Mouse (Mus musculus): Measurements from ENCODE around the gene Acap3. TPM values are rescaled to one million over a fixed set of nuclear protein-coding genes. Genes with fewer than 3 reads are reported as not detected.

Gene Acap3
- polyA plus RNA-seq, 1 experiment from 2014 or later, result 21.6 TPM

DNA sequence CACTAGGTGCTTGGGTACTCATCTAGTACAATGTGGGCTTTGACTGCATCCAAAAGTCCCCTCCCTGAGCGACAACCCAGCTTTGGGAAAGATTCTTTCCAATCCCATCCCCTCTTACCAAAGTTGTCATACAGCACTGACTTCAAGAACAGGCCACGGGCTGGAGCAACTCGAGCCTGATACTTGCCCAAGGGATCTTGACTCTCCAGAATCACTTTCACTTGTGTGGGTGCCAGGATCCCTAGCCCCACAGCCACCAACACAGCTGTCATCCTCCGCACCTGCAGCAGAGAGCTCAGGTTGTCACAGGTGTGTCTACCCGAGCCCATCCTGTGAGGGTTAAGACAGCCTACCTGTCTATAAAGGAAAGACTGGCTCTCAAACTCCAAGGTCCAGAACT is 2.3 kb upstream of the Acap3 start:
- WGBS, result 77% methylated on average over 5 of the region's 5 CpGs

DNA sequence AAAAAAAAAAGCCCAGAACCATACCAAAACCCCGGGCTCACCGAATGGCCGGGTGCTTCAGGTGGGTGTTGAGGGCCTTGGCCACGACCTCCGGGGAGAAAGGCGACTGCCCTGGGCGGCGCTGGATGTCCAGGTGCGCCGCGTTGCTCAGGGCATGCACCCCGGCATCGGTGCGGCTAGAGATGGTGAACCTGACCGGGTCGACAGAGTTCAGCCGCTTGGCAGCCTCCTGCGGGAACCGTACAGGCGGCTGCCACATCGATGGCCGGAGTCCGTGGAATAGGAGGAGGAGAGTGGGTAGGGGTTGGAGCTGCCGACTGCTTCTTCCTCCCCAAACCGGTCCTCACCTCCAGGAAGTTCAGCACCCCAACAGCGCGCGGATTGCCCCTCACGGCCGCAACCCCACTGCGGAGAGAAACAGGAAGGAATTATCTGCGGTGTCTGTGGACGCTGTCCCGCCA is 581 bp upstream of the Acap3 start:
- Histone ChIP-seq H3K27ac (peak overlapping the region; percentile 95), H3K9ac (peak overlapping the region; percentile 85), H3K4me2 (peak overlapping the region; percentile 94), H3K36me3 (peaks cover 41% of the 10 kb centered on the region), H3K4me3 (peak overlapping the region; percentile 77), H3K9me3 (no peaks in the 10 kb centered on the region), H3K4me1 (peaks cover 48% of the 10 kb centered on the region), H3K27me3 (no peaks in the 10 kb centered on the region)
- ATAC-seq (ENCODE audit: insufficient number of reproducible peaks, insufficient read depth, low FRiP score, low TSS enrichment, low read depth), result no peak
- under 1% methylated on average over 34 of the region's 34 CpGs for WGBS

More for the DNA sequence above, 2.3 kb upstream of the Acap3 start:
- Histone ChIP-seq H3K27me3 (no peaks in the 10 kb centered on the region), H3K9ac (no peak overlapping the region), H3K4me3 (no peak overlapping the region), H3K9me3 (no peaks in the 10 kb centered on the region), H3K27ac (no peak overlapping the region), H3K4me1 (peaks cover 34% of the 10 kb centered on the region), H3K36me3 (peaks cover 54% of the 10 kb centered on the region), H3K4me2 (no peak overlapping the region)
- ATAC-seq (ENCODE audit: insufficient number of reproducible peaks, insufficient read depth, low FRiP score, low TSS enrichment, low read depth), result no peak

DNA sequence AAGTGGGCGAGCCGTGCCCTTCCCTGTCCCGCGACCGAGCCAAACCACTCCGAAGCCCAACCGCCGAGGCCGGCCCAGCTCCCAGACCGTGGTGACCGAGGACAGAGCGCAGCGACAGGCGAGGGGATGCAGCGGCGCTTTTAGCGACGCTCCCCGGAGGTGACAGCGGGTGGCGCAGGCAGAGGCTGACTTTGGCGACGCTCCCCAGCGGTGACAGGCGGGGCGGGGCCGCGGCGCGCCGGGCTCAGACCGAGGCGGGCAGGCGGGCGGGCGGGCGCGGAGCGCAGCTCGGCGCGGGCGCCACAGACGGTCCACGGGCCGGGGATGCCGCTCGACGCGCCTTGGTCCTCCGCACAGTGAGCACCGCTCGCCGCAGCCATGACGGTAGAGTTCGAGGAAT is 395 bp downstream of the Acap3 start:
- Histone ChIP-seq H3K4me3 (peak overlapping the region; percentile 77), H3K9ac (peak overlapping the region; percentile 85), H3K4me2 (peak overlapping the region; percentile 94), H3K4me1 (peaks cover 48% of the 10 kb centered on the region), H3K9me3 (no peaks in the 10 kb centered on the region), H3K27me3 (no peaks in the 10 kb centered on the region), H3K27ac (peak overlapping the region; percentile 95), H3K36me3 (peaks cover 41% of the 10 kb centered on the region)
- under 1% methylated on average over 36 of the region's 56 CpGs for WGBS
- ATAC-seq (ENCODE audit: insufficient number of reproducible peaks, insufficient read depth, low FRiP score, low TSS enrichment, low read depth), result peak; percentile 88

DNA sequence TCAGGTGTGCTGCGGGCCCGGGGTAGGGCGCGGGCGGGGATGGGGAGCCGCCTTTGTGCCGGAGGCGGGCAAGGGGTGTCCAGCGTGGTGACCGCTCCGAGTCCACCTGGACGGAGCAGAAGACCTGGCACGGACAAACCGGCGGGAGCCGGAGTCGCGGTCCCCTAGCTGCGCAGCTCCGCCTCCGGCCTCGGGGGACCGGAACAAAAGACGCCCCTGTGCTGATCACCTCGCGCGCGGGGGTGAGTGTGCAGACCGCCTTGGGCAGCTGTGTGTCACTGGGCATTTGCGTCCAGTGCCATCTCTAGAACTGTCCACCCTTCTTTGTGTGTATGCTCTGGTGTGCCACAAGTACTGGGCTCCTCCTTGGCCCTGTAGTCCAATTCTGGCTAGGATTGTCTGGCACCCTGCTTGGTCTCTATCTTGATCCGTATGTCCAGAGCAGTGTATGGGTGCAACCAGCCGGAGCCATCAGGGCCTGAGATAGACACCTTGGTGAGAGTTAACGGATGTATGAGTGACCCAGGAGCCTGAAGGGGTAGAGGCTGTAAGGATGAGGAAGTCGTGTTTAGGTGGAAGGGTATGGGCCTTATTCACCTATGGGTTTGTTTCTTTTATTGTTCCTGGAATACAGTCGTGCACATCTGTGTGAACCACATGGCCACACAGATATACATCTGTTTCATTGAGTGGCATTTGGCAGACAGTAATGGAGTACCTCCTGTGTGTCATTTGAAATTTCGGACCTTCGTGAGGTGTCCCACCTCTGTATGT is 1.0 kb downstream of the Acap3 start:
- Histone ChIP-seq H3K9ac (peak overlapping the region; percentile 85), H3K27ac (peak overlapping the region; percentile 95), H3K4me3 (peak overlapping the region; percentile 77), H3K36me3 (peaks cover 37% of the 10 kb centered on the region), H3K9me3 (no peaks in the 10 kb centered on the region), H3K4me1 (peaks cover 48% of the 10 kb centered on the region), H3K27me3 (no peaks in the 10 kb centered on the region), H3K4me2 (peak overlapping the region; percentile 94)
- 4% methylated on average over 37 of the region's 37 CpGs for WGBS
- peak; percentile 33 for ATAC-seq (ENCODE audit: insufficient number of reproducible peaks, insufficient read depth, low FRiP score, low TSS enrichment, low read depth)

DNA sequence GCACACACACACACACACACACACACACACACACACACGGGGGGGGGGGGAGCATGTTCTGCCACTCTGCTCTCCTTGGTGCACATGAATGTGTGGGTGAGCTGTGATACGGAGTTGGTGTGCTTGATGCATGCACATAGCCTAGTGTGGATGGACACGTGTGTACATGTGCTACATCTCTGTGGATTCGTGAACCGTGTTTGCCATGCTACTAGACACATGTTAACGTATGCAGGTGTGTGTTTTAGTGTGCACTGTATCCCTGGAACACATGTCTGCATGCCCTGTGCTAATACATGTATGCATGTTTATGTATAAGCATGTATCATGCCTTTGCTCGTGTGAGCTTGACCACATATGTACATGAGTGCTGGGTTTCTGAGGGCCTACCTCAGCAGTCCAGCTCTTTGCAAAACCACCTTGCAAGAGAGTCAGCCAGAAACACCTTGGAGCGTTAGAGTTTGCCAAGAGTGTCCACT is 1.6 kb downstream of the Acap3 start:
- WGBS, result 81% methylated on average over 7 of the region's 8 CpGs
- H3K27ac ChIP-seq, result no peak overlapping the region

DNA sequence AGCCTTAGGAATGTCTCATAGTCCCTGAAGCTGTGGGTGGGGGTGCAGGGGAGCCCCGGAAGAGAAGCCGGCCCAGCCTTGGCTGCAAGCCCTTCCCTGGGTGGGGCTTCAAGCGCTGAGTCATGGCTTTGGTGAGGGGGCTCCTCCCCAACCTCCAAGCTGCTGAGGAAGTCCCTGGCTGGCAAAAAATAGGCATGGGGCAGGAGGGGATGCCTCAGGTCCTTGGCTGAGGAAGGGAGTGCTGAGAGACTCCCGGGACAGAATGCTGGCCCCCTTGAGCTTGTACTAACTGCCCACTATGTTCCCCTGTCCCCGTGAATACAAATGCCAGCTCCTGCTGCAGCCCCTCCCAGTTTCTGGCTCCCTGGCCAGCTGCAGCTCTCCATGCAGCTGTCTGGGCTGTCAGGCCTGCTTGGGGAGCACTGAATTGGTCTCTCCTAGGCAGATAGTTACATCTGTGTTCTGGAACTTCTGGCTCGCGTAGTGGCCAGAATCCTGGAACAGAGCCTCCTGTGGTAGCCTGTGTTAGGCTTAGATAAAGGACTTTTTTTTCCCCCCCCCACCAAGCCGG is 2.8 kb downstream of the Acap3 start:
- Histone ChIP-seq H3K27ac (no peak overlapping the region), H3K9me3 (no peaks in the 10 kb centered on the region), H3K27me3 (no peaks in the 10 kb centered on the region), H3K4me3 (0 out of 2 replicates have a peak overlapping the region, but pooled peaks have one; percentile 12), H3K9ac (peak overlapping the region; percentile 85), H3K4me2 (peak overlapping the region; percentile 94), H3K4me1 (peaks cover 47% of the 10 kb centered on the region), H3K36me3 (peaks cover 33% of the 10 kb centered on the region)
- no peak for ATAC-seq (ENCODE audit: insufficient number of reproducible peaks, insufficient read depth, low FRiP score, low TSS enrichment, low read depth)
- 28% methylated on average over 8 of the region's 8 CpGs for WGBS

More for the DNA sequence above, 1.6 kb downstream of the Acap3 start:
- no peak for ATAC-seq (ENCODE audit: insufficient number of reproducible peaks, insufficient read depth, low FRiP score, low TSS enrichment, low read depth)
- Histone ChIP-seq H3K9me3 (no peaks in the 10 kb centered on the region), H3K36me3 (peaks cover 35% of the 10 kb centered on the region), H3K4me3 (peak overlapping the region; percentile 77), H3K9ac (peak overlapping the region; percentile 85), H3K4me2 (peak overlapping the region; percentile 94), H3K27me3 (no peaks in the 10 kb centered on the region), H3K4me1 (peaks cover 48% of the 10 kb centered on the region)

DNA sequence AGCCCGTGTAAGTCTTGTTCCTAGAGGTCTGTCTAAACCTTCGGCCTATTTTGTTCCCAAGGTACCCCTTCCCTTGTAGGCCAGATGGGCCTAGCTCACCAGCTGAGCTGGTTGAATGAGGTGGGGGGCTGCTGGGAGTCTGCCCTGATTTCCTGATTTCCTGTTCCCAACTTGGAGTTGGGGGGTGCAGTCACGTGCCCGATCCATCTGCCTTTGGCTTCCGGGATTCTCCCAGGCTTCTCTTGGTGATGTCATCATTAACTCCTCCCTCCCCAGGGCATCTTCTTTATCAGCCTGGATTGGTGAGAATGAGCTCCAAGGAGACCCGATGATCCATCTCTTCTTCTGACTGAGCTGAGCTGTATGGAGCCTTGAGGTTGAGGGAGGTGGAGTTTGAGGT is 3.6 kb downstream of the Acap3 start:
- WGBS, result 38% methylated on average over 6 of the region's 6 CpGs
- peaks cover 40% of the 10 kb centered on the region for H3K4me1 ChIP-seq
- H3K4me2 ChIP-seq, result peak overlapping the region; percentile 94
- ATAC-seq (ENCODE audit: insufficient number of reproducible peaks, insufficient read depth, low FRiP score, low TSS enrichment, low read depth), result no peak
- H3K9ac ChIP-seq, result peak overlapping the region; percentile 85
- H3K4me3 ChIP-seq, result 0 out of 2 replicates have a peak overlapping the region, but pooled peaks have one; percentile 12
- peaks cover 35% of the 10 kb centered on the region for H3K36me3 ChIP-seq
- H3K9me3 ChIP-seq, result no peaks in the 10 kb centered on the region
- H3K27ac ChIP-seq, result no peak overlapping the region
- no peaks in the 10 kb centered on the region for H3K27me3 ChIP-seq

DNA sequence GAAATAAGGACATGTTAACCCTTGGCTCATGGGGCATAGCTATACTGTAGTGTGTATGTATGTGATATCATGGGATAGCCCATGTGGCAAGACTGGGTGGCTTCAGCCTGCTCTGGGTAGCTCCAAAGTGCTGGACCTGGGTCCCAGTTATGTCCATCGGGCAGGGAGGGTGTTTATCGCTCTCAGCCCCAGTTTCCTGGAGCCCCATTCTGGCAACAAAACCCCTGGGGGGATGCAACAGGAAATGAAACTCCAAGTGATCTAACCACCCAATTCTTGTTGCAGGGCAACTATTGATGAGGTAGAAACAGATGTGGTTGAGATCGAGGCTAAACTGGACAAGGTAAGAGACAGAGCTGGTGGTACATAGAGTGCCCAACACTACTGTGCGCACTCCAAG is 4.2 kb downstream of the Acap3 start:
- 87% methylated on average over 4 of the region's 4 CpGs for WGBS
- no peak for ATAC-seq (ENCODE audit: insufficient number of reproducible peaks, insufficient read depth, low FRiP score, low TSS enrichment, low read depth)
- no peak overlapping the region for H3K27ac ChIP-seq

DNA sequence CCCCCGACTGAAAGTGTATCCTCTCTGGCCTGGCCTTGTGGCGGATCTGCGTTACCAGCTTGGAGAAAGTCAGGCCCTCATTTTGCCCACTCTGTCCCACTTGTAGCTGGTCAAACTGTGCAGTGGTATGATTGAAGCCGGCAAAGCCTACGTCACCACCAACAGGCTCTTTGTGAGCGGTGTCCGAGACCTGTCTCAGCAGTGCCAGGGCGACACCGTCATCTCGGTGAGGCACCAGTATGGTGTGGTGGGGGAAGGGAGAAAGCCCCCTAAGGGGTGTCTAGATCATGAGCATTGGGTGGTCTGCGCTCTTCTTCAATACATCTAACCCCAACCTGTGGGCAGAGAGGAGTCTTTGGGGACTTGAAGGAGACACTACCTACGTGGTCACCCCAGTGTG is 4.8 kb downstream of the Acap3 start:
- WGBS, result 96% methylated on average over 12 of the region's 12 CpGs
- Histone ChIP-seq H3K27ac (no peak overlapping the region), H3K4me2 (no peak overlapping the region), H3K9me3 (no peaks in the 10 kb centered on the region), H3K4me3 (no peak overlapping the region), H3K27me3 (no peaks in the 10 kb centered on the region), H3K36me3 (peaks cover 48% of the 10 kb centered on the region), H3K9ac (no peak overlapping the region), H3K4me1 (peaks cover 32% of the 10 kb centered on the region)
- ATAC-seq (ENCODE audit: insufficient number of reproducible peaks, insufficient read depth, low FRiP score, low TSS enrichment, low read depth), result no peak

More for the DNA sequence above, 4.2 kb downstream of the Acap3 start:
- Histone ChIP-seq H3K4me2 (no peak overlapping the region), H3K9ac (no peak overlapping the region), H3K27me3 (no peaks in the 10 kb centered on the region), H3K36me3 (peaks cover 41% of the 10 kb centered on the region), H3K9me3 (no peaks in the 10 kb centered on the region), H3K4me3 (no peak overlapping the region), H3K4me1 (peaks cover 34% of the 10 kb centered on the region)

DNA sequence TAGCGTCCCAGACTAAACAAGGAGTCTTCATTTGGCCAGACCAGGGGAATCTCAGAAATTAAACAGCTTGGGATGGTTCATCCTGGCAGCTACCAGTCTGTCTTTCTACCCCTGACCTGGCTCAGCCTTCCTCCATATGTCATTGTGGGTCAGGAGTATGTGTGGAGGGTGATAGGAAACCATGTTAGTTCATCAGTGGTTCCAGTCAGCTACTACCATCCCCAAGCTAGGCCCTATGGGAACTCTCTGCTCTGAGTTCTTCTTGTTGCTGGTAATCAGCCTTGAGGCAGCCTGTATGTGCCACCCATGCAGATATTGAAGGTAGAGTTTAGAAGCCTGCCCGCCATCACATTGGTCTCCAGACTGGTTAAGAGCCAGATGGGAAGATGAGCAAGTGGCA is 6.7 kb downstream of the Acap3 start:
- Histone ChIP-seq H3K27me3 (no peaks in the 10 kb centered on the region), H3K4me1 (peaks cover 24% of the 10 kb centered on the region), H3K4me3 (no peak overlapping the region), H3K36me3 (peaks cover 66% of the 10 kb centered on the region), H3K9ac (no peak overlapping the region), H3K9me3 (no peaks in the 10 kb centered on the region), H3K4me2 (no peak overlapping the region), H3K27ac (no peak overlapping the region)
- 97% methylated on average over 2 of the region's 2 CpGs for WGBS
- ATAC-seq (ENCODE audit: insufficient number of reproducible peaks, insufficient read depth, low FRiP score, low TSS enrichment, low read depth), result no peak

DNA sequence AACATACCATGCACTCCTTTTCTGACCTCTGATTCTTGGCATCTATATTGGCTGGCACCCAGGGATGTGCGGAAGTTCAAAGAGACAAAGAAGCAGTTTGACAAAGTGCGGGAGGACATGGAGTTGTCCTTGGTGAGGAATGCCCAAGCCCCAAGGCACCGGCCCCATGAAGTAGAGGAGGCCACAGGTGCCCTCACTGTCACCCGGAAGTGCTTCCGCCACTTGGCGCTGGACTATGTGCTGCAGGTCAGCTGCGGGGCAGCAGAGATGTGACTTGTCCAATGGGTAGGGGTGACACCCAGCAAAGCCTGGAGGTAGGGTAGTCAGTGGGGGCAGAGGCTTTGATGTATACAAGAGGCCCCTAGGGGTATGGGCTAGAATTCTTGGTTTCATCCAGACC is 7.7 kb downstream of the Acap3 start:
- Histone ChIP-seq H3K4me1 (peaks cover 14% of the 10 kb centered on the region), H3K4me2 (no peak overlapping the region), H3K9ac (no peak overlapping the region), H3K27ac (no peak overlapping the region), H3K36me3 (peaks cover 77% of the 10 kb centered on the region), H3K4me3 (no peak overlapping the region), H3K27me3 (no peaks in the 10 kb centered on the region), H3K9me3 (no peaks in the 10 kb centered on the region)
- ATAC-seq (ENCODE audit: insufficient number of reproducible peaks, insufficient read depth, low FRiP score, low TSS enrichment, low read depth), result no peak
- 94% methylated on average over 7 of the region's 7 CpGs for WGBS

DNA sequence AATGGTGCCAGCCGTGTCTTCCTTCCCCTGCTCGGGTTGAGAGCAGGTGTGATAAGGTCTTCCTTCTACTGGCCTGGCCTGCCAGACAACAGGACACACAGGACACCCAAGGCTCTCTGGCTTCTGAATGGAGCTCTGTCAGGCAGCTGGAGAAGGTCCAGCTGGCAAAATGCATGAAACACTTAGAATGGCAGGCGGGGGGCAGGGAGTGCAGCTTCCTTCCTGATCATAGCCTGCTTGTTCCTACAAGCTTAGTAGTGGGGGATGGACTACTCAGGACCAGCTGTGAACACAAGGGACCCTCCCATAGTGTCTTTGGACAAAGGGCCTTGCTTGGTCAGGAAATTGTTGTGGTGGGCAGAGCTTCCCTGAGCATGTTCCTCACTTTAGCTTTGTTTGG is 9.6 kb downstream of the Acap3 start:
- Histone ChIP-seq H3K4me2 (no peak overlapping the region), H3K4me3 (no peak overlapping the region), H3K36me3 (peaks cover 92% of the 10 kb centered on the region), H3K9ac (no peak overlapping the region), H3K27ac (no peak overlapping the region), H3K27me3 (no peaks in the 10 kb centered on the region), H3K4me1 (no peaks in the 10 kb centered on the region), H3K9me3 (no peaks in the 10 kb centered on the region)
- ATAC-seq (ENCODE audit: insufficient number of reproducible peaks, insufficient read depth, low FRiP score, low TSS enrichment, low read depth), result no peak
- 83% methylated on average over 3 of the region's 3 CpGs for WGBS

Measured in embryonic facial prominence, embryonic 13.5 days (tissue).